Mouse (Mus musculus) frontal cortex, postnatal 36 days (tissue): ENCODE results near the gene Alkbh6.
A peak's percentile ranks its signal among the peaks of the same experiment; 100 is the strongest.

ENCODE experiments used
- DNase-seq, 2 experiments: peaks; one replicate each; pipeline ENCODE4 v3.0.0; 2022; ENCODE audit warnings: low spot score in 2 of 2

Gene Alkbh6

DNA sequence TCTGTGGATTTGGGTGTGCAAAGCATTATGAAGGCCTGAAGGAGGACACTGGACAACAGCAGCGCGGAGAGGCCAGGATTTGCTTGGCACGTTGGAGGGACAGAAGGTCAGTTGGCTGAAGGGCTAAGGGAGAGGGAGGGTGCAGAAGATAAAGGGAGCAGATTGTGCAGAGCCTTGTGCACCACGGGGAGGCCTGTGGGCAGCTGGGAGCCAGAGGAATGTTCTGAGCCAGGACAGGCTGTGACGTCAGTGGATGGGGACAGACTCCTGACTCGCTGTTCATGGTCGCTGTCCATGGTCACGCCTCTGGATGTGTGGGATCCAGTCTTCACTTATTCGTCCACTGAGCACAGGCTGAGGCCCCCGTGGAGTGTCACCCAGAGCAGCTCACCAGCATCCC is 13.4 kb upstream of the Alkbh6 start:
- no peak for DNase-seq

GRCm38 (mm10) chr7:30296816-30297215 is 11.7 kb upstream of the Alkbh6 start:
- no peak for DNase-seq

GRCm38 (mm10) chr7:30297266-30297665 is 11.3 kb upstream of the Alkbh6 start:
- no peak for DNase-seq

DNA sequence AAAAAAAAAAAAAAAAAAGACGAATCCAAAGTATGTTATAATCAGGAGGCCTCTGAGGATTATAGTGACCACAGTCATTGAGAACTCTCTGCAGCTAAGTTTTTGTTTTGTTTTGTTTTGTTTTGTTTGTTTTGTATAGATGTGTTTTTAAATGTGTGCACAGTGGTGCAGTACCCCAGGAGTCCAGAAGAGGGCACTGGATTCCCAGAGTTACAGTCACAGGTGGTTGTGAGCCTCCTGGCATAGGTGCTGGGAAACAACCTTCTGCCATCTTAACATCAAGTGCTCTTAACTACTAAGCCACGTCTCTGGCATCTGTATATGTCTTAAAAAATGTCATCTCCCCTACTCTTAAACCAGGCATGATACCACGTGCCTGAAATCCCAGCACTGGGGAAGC is 7.6 kb upstream of the Alkbh6 start:
- no peak for DNase-seq

DNA sequence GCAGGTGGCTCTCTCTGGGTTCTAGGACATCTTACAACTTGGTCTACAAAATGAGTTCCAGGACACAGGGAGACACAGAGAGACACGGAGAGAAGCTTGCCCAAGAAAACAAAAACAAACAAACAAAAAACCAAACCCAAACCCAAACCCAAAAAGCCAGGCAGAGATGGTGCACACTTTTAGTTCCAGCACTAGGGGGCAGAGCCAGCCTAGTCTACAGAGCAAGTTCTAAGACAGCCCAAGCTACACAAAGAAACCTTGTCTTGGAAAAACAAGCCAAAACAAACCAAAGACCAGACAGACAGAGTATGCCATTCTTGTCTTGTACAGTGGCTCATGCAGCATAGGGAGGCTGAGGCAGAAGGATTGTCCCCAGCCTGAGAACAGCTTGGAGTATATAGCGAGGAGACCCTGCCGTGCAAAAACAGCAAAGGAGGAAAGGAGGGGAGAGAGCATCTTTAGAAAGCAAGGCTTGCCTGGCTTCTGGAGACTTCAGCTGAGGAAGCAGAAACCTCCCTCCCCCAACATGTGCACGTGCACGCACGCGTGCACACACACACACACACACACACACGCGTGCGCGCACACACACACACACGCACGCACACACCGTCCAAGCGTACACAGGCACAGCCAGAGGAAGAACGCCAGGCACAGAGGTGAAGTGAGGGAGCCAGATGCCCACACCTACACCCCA is 2.3 kb upstream of the Alkbh6 start:
- no peak for DNase-seq

GRCm38 (mm10) chr7:30309395-30310129 is 1.0 kb downstream of the Alkbh6 start:
- no peak for DNase-seq

DNA sequence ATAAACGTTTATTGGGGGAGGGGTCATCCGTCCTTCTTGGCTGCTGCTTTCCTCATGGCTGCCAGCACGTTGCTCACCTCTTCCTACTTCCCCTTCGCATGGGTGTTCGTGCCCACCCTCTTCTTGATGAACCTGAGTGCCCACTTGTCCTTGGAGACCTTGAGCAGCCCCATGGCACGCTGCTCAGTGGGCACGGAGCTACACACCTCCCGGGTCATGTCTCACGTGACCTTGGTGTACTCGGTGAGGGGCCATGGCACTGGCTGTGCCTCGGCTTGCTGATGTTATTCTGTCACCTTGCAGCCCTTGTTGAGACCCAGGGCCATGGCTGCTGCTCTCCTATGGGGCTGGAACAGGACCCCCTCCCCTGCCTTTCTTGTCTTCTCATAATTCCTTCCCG is 1.6 kb downstream of the Alkbh6 start:
- DNase-seq: no peak

GRCm38 (mm10) chr7:30313666-30314320 is 5.3 kb downstream of the Alkbh6 start:
- DNase-seq: no peak

- DNase-seq: no peak
These were observed 6.2 kb downstream of the Alkbh6 start, which contains the start of gene Syne4 for GRCm38 (mm10) chr7:30314721-30315155. TSS of gene Syne4 (plus strand) at chr7:30314807.

GRCm38 (mm10) chr7:30315559-30316529 is 7.3 kb downstream of the Alkbh6 start:
- no peak for DNase-seq

GRCm38 (mm10) chr7:30318142-30318541 is 9.6 kb downstream of the Alkbh6 start:
- no peak for DNase-seq

- no peak for DNase-seq
These were observed 12.4 kb downstream of the Alkbh6 start for GRCm38 (mm10) chr7:30320946-30321345.

DNA sequence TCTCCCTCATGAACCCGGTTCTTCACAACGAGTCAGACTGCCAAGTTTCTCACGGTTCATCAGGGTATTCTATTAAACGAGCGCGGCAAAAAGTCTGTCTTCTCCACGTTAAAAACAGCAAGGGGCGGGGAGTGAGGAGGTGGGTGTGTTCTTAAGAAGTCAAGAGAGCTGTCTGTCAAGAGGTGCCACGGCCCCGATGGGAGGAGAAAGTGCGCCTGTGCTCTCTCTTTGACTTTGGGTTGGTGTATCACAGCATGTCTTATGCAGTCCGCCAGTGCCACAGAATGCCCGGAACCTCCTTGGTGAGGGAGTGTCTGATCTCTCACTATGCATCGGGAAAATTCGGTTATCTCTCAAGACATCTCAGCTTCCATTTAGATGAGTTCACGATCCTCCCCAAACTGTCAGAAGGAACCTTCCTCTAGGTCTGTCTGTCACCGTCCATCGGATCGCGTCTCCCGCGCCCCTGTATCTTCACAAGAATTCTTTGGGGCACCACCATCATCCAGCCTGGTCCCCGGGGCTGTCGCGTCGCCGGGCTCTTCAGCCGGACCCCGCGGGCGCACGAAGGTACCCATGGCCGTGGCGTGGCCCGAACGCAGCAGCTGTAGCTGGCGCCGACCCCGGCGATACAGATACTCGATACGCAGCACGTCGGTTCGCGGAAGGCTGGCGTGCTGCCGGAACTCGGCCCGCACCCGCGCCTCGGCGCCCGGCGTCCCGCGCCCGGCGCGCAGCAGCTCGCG is 13.2 kb downstream of the Alkbh6 start, which contains the start of gene E130208F15Rik:
Gene E130208F15Rik, plus strand, starts transcription at position 202 of the 746 bp plus-strand sequence.
- DNase-seq: peak; percentile 67 to 78

GRCm38 (mm10) chr7:30322285-30322667 is 13.8 kb downstream of the Alkbh6 start:
- DNase-seq: peak; percentile 94 to 96

GRCm38 (mm10) chr7:30322865-30323264 is 14.3 kb downstream of the Alkbh6 start:
- no peak for DNase-seq

- DNase-seq: no peak
These were observed 15.3 kb downstream of the Alkbh6 start, which contains the start of gene Sdhaf1 for GRCm38 (mm10) chr7:30323795-30324194. TSS of gene Sdhaf1 (minus strand) at chr7:30323895.

GRCm38 (mm10) chr7:30324300-30324944 is 15.9 kb downstream of the Alkbh6 start:
- DNase-seq: peak; percentile 65 to 80

- no peak for DNase-seq
These were observed 16.8 kb downstream of the Alkbh6 start for GRCm38 (mm10) chr7:30325364-30325763.

DNA sequence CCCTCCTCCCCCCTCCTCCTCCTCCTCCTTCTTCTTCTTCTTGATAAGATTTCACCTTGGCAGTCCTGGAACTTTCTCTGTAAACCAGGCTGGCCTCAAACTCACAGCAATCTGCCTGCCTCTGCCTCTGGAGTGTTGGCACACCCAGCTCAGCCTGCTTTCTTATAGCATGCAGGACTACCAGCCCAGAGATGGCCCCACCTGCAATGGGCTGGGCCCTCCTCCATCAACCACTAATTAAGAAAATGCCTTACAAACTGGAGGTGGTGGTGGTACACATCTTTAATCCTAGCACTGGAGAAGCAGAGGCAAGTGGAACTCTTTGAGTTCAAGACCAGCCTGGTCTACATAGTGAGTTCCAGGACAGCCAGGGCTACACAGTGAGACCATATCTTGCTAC is 17.9 kb downstream of the Alkbh6 start:
- DNase-seq: no peak

DNA sequence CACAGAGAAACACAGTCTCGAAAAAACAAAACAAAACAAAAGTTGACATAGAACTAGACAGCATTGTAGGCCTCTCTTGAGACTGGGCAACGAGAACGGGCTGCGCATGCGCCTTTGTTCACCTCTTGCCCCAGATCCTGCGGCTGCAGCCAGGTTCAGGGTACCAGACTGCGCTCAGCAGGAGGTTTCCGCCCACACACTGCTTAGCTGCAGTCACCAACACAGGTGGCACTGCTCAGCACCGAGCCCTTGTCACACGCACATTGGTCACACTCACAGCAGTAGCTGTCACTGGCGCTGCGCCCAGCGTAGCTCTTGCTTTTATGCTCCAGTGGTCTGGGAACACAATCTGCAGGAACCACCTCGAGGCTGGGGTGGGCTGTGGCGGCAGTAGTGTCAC is 18.6 kb downstream of the Alkbh6 start:
- no peak for DNase-seq
